Mouse (Mus musculus): Measurements from ENCODE around the gene Lyl1. TPM values are rescaled to one million over a fixed set of nuclear protein-coding genes. Genes with fewer than 3 reads are reported as not detected.

Gene Lyl1
- 3.1 and 3.9 TPM in 2 replicates for polyA plus RNA-seq (2016; fragmentation: Nextera tagmentation; extraction: Ambion mirVana)

- H3K9ac ChIP-seq = peak within 1 kb of the TSS; percentile 36; the same call in 1 of the 2 replicates
- H3K27me3 ChIP-seq = peaks cover 60% of the 10 kb centered on the region
- H3K4me3 ChIP-seq (replicated peaks) = peak within 1 kb of the TSS; percentile 17; the same call in 1 of the 2 replicates
- peaks cover 34% of the 10 kb centered on the region for H3K36me3 ChIP-seq (replicated peaks)
- H3K9me3 ChIP-seq = no peaks in the 10 kb centered on the region
- peaks cover 29% of the 10 kb centered on the region for H3K4me1 ChIP-seq
- H3K27ac ChIP-seq = peak within 1 kb of the TSS; percentile 63
- ATAC-seq (ENCODE audit: low FRiP score) = no peak
- WGBS = 14% methylated on average over 32 of the region's 34 CpGs
- no peak within 1 kb of the TSS for H3K4me2 ChIP-seq
Measured at GRCm38 (mm10) chr8:84700941-84701911, at the start of gene Lyl1. Lyl1 (plus strand) TSS chr8:84701457.

- Histone ChIP-seq H3K4me1 (peaks cover 40% of the 10 kb centered on the region), H3K27ac (no peak overlapping the region; the same call in 1 of the 2 replicates), H3K9ac (no peak overlapping the region), H3K9me3 (no peaks in the 10 kb centered on the region), H3K27me3 (0 out of 2 replicates have a peak, but pooled peaks cover 5% of the 10 kb centered on the region), H3K36me3 (replicated peaks) (no peaks in the 10 kb centered on the region), H3K4me2 (no peak overlapping the region), H3K4me3 (replicated peaks) (no peak overlapping the region)
- no peak for ATAC-seq (ENCODE audit: low FRiP score)
- WGBS = 69% methylated on average over 9 of the region's 9 CpGs
Measured at GRCm38 (mm10) chr8:84653092-84653631, 48.1 kb upstream of the Lyl1 start.

- peak overlapping the region; percentile 88 for H3K27ac ChIP-seq
- no peak overlapping the region for H3K9ac ChIP-seq
- H3K9me3 ChIP-seq = no peaks in the 10 kb centered on the region
- 42% methylated on average over 4 of the region's 4 CpGs for WGBS
- H3K36me3 ChIP-seq (replicated peaks) = no peaks in the 10 kb centered on the region
- H3K4me3 ChIP-seq (replicated peaks) = no peak overlapping the region
- H3K27me3 ChIP-seq = 0 out of 2 replicates have a peak, but pooled peaks cover 5% of the 10 kb centered on the region
- ATAC-seq (ENCODE audit: low FRiP score) = no peak
- no peak overlapping the region for H3K4me2 ChIP-seq
- peaks cover 42% of the 10 kb centered on the region for H3K4me1 ChIP-seq
Measured at GRCm38 (mm10) chr8:84654597-84654996, 46.7 kb upstream of the Lyl1 start.

- Histone ChIP-seq H3K27ac (peak overlapping the region; percentile 88), H3K4me2 (peak overlapping the region; percentile 61), H3K27me3 (0 out of 2 replicates have a peak, but pooled peaks cover 5% of the 10 kb centered on the region), H3K9me3 (no peaks in the 10 kb centered on the region), H3K36me3 (replicated peaks) (no peaks in the 10 kb centered on the region), H3K9ac (peak overlapping the region; percentile 51), H3K4me1 (peaks cover 47% of the 10 kb centered on the region), H3K4me3 (replicated peaks) (peak overlapping the region; percentile 33)
- peak; percentile 75 for ATAC-seq (ENCODE audit: low FRiP score)
- under 1% methylated on average over 13 of the region's 15 CpGs for WGBS
Measured at GRCm38 (mm10) chr8:84655336-84656190, 45.7 kb upstream of the Lyl1 start.

DNA sequence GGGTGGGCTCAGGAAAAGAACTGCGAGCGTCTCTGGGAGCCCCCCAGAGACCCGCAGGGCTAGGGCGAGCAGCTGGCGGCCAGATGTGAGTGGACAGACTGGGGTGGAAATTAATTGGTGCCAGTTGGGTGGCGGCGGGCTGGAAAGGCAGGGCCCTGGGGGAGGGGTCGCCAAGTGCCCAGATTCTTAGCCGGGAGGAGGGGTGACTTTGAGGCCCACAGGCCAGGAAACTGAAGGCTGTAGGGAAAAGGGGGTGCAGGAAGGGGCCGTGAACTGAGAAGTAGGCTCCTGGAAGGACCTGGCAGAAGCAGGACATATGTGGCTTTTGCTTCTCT is 45.1 kb upstream of the Lyl1 start:
- Histone ChIP-seq H3K27ac (peak overlapping the region; percentile 88), H3K9me3 (no peaks in the 10 kb centered on the region), H3K4me3 (replicated peaks) (peak overlapping the region; percentile 33), H3K4me1 (peaks cover 51% of the 10 kb centered on the region), H3K9ac (peak overlapping the region; percentile 51), H3K4me2 (peak overlapping the region; percentile 61), H3K36me3 (replicated peaks) (no peaks in the 10 kb centered on the region), H3K27me3 (0 out of 2 replicates have a peak, but pooled peaks cover 5% of the 10 kb centered on the region)
- under 1% methylated on average over 10 of the region's 10 CpGs for WGBS
- ATAC-seq (ENCODE audit: low FRiP score) = no peak

- peak overlapping the region; percentile 33 for H3K4me3 ChIP-seq (replicated peaks)
- H3K4me1 ChIP-seq = peaks cover 56% of the 10 kb centered on the region
- WGBS = under 1% methylated on average over 23 of the region's 23 CpGs
- peak overlapping the region; percentile 61 for H3K4me2 ChIP-seq
- H3K27me3 ChIP-seq = 0 out of 2 replicates have a peak, but pooled peaks cover 5% of the 10 kb centered on the region
- no peaks in the 10 kb centered on the region for H3K9me3 ChIP-seq
- no peak for ATAC-seq (ENCODE audit: low FRiP score)
- H3K27ac ChIP-seq = peak overlapping the region; percentile 88
- no peaks in the 10 kb centered on the region for H3K36me3 ChIP-seq (replicated peaks)
- H3K9ac ChIP-seq = peak overlapping the region; percentile 51
Measured at GRCm38 (mm10) chr8:84656641-84657126, 44.6 kb upstream of the Lyl1 start.

- Histone ChIP-seq H3K9ac (no peak overlapping the region), H3K4me3 (replicated peaks) (no peak overlapping the region)
Measured at GRCm38 (mm10) chr8:84657203-84657602, 44.1 kb upstream of the Lyl1 start.

GRCm38 (mm10) chr8:84657680-84658079 is 43.6 kb upstream of the Lyl1 start:
- ATAC-seq (ENCODE audit: low FRiP score) = no peak
- H3K27me3 ChIP-seq = 0 out of 2 replicates have a peak, but pooled peaks cover 5% of the 10 kb centered on the region
- H3K9ac ChIP-seq = no peak overlapping the region
- no peak overlapping the region for H3K27ac ChIP-seq
- no peak overlapping the region for H3K4me2 ChIP-seq
- peaks cover 62% of the 10 kb centered on the region for H3K4me1 ChIP-seq
- no peaks in the 10 kb centered on the region for H3K36me3 ChIP-seq (replicated peaks)
- H3K9me3 ChIP-seq = no peaks in the 10 kb centered on the region
- no peak overlapping the region for H3K4me3 ChIP-seq (replicated peaks)
- 38% methylated on average over 4 of the region's 4 CpGs for WGBS

More at GRCm38 (mm10) chr8:84657203-84657602, 44.1 kb upstream of the Lyl1 start:
- H3K4me1 ChIP-seq = peaks cover 61% of the 10 kb centered on the region
- H3K4me2 ChIP-seq = peak overlapping the region; percentile 61
- 0 out of 2 replicates have a peak, but pooled peaks cover 5% of the 10 kb centered on the region for H3K27me3 ChIP-seq
- H3K36me3 ChIP-seq (replicated peaks) = no peaks in the 10 kb centered on the region
- peak overlapping the region; percentile 88 for H3K27ac ChIP-seq
- no peak for ATAC-seq (ENCODE audit: low FRiP score)
- no peaks in the 10 kb centered on the region for H3K9me3 ChIP-seq

DNA sequence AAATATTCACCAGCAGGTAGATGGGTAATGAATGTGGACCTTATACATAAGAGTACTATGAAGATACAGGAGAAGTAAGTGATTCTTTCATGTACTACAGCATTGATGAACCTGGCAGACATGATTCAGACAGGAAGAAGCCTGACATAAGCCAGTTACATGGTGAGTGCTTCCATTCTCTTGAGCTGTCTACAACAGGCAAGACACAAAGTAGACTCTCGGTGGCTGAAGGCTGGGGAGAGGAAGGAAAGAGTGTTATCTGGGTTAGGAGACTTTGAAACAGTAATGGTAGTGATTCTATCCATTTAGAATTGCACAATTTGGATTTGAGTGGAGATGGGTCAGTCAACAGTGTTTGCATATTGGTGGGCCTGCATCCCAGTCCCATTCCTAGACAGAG is 42.3 kb upstream of the Lyl1 start:
- Histone ChIP-seq H3K36me3 (replicated peaks) (no peaks in the 10 kb centered on the region), H3K27ac (no peak overlapping the region), H3K27me3 (0 out of 2 replicates have a peak, but pooled peaks cover 5% of the 10 kb centered on the region), H3K9ac (no peak overlapping the region), H3K4me2 (no peak overlapping the region), H3K9me3 (no peaks in the 10 kb centered on the region), H3K4me3 (replicated peaks) (no peak overlapping the region), H3K4me1 (peaks cover 71% of the 10 kb centered on the region)
- ATAC-seq (ENCODE audit: low FRiP score) = no peak
- WGBS = 55% methylated on average over 1 of the region's 1 CpGs

- WGBS = 2% methylated on average over 33 of the region's 33 CpGs
- Histone ChIP-seq H3K27me3 (0 out of 2 replicates have a peak, but pooled peaks cover 5% of the 10 kb centered on the region), H3K9me3 (no peaks in the 10 kb centered on the region), H3K4me1 (peaks cover 65% of the 10 kb centered on the region), H3K27ac (peak overlapping the region; percentile 74), H3K36me3 (replicated peaks) (no peaks in the 10 kb centered on the region), H3K4me2 (peak overlapping the region; percentile 82), H3K4me3 (replicated peaks) (peak overlapping the region; percentile 53), H3K9ac (peak overlapping the region; percentile 72)
- no peak for ATAC-seq (ENCODE audit: low FRiP score)
Measured at GRCm38 (mm10) chr8:84659936-84660818, 41.1 kb upstream of the Lyl1 start.
